Mouse (Mus musculus) testis, adult 2 months (tissue): ENCODE data around the gene Irf2bpl. TPM values are rescaled to one million over a fixed set of nuclear protein-coding genes. Genes with fewer than 3 reads are reported as not detected.

ENCODE experiments used
- H3K27ac ChIP-seq: fragments of 200-500 bp; 2 replicates; pipeline ENCODE4 v1.5.1; 2012; ENCODE audit warnings: low read depth, low read length; ENCODE audit not compliant: control insufficient read depth, insufficient read depth
- H3K27me3 ChIP-seq: fragments of 200-500 bp; 2 replicates; pipeline ENCODE4 v1.6.1; 2012; ENCODE audit warnings: mild to moderate bottlenecking, low read length, moderate library complexity; ENCODE audit not compliant: control insufficient read depth, insufficient read depth
- H3K36me3 ChIP-seq: fragments of 200-500 bp; 2 replicates; pipeline ENCODE4 v1.6.1; 2012; ENCODE audit warnings: mild to moderate bottlenecking, low read length; ENCODE audit not compliant: control insufficient read depth, insufficient read depth
- H3K4me1 ChIP-seq: fragments of 200-500 bp; 2 replicates; pipeline ENCODE4 v1.6.1; 2012; ENCODE audit warnings: low read length; ENCODE audit not compliant: control insufficient read depth, insufficient read depth
- H3K4me3 ChIP-seq: fragments of 200-500 bp; 2 replicates; pipeline ENCODE4 v1.5.1; 2012; ENCODE audit warnings: low read depth, mild to moderate bottlenecking, low read length, moderate library complexity, mixed read lengths; ENCODE audit not compliant: control insufficient read depth
- CTCF ChIP-seq: fragments of 200-500 bp; IDR thresholded peaks from 2 replicates; pipeline ENCODE4 v1.5.1; 2012; ENCODE audit warnings: low read depth, mild to moderate bottlenecking, inconsistent platforms, low read length, moderate library complexity; ENCODE audit not compliant: control insufficient read depth, insufficient read depth, insufficient replicate concordance
- POLR2A ChIP-seq: fragments of 200-500 bp; IDR thresholded peaks from 2 replicates; pipeline ENCODE4 v1.6.1; 2012; ENCODE audit warnings: low read depth, mild to moderate bottlenecking, inconsistent platforms, low read length, moderate library complexity; ENCODE audit not compliant: control insufficient read depth
- polyA plus RNA-seq: library from polyadenylated mRNA; depleted of rRNA; stranded (reverse); fragments of >200 nt; gene quantifications from 2 replicates; pipeline ENCODE4 v1.2.3, GENCODE M21; 2012

Gene Irf2bpl
- polyA plus RNA-seq, 1 experiment, result 2.8 TPM

DNA sequence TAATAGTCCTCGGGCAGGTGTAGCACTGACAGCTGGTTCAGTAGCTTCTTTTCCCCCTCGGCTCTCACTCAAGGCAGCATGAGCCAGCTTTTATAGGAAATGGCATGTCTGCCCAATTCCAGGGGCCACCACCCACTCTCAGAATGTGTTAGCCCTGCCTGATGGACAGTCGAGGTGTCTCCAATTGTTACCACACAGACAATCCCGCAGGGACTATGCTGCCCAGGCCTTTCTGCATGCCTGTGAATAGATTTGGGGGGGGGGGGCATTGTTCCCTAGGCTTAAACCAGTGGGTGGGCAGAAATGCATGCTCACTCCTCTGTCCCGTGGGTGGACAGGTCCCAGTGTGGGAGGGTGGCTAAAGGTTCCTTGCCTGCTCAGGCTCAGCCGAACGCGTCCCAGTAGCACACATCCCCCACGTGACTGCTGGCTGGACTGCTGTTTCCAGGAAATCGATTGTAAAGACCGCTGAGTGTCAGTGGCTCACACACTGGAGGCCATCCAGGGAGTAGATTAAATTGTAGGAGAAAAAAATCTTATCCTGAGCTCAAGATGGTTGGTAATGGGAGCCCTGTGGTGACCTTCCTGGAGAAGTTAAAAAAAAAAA, 33.9 kb upstream of the Irf2bpl start:
- no peak for TF ChIP-seq CTCF
- no peak for TF ChIP-seq POLR2A
- Histone ChIP-seq H3K36me3 (no peaks in the 10 kb centered on the region), H3K4me3 (no peak overlapping the region), H3K4me1 (no peaks in the 10 kb centered on the region), H3K27me3 (no peaks in the 10 kb centered on the region), H3K27ac (no peak overlapping the region)

DNA sequence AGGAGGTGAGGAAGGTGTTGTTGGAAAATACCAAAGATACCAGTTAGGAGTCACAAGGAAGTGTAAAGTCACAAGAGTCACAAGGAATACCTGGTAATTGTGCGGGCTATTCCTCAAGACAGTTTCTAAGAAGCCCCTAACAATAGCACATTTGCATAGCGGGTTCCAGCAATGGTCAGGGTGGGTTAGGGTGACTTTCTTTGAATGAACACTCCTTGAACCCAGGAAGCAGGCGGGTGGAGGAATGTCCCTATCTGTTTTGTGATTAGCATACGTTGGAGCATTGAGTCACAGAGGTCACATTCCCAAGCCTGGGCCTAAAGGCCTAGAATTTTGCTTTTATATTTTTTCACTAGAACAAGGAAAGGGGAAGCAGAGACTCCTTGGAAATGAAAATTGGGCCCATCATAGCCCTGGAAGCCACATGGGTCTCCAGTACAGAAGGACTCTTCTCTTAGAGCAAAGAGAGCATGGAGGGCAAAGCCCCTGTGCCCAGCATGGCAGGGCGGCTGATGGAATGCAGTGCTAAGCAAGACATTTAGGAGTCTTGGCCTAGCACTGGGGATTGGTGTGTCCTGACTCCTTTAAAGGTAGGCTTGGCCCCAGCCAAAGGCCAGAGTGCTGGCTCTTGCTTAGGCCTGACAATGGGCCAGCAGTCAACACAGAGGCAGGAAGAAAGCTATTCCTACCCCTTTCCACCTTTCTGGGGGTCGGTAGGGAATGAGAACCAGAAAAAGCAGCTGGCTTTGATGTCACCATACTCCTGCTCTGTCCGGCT, 32.4 kb upstream of the Irf2bpl start:
- no peak overlapping the region for H3K4me3 ChIP-seq

DNA sequence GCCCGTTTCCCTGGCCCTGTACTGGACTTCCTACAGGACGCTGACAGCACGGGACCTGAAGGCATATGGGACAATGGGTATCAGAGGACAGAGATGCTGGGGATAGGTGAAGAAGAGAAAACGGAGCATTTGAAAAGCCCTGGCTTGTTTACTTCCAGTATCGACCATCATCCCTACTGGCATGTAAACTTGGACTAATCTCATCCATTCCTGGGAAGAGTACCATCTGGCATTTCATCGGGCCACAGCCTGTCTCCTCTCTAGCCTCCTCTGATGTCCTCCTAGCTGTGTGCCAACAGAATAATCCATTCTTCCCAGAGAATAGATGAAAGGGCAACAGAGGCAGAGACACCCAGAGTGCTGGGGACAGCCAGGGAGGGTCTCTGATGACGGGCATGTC, 31.0 kb upstream of the Irf2bpl start:
- Histone ChIP-seq H3K27me3 (no peaks in the 10 kb centered on the region), H3K27ac (no peak overlapping the region), H3K36me3 (no peaks in the 10 kb centered on the region), H3K4me3 (no peak overlapping the region), H3K4me1 (peaks cover 10% of the 10 kb centered on the region)
- TF ChIP-seq POLR2A, result no peak
- no peak for TF ChIP-seq CTCF

More for the DNA sequence above, 32.4 kb upstream of the Irf2bpl start:
- peaks cover 6% of the 10 kb centered on the region for H3K4me1 ChIP-seq
- no peak for TF ChIP-seq POLR2A
- no peak for TF ChIP-seq CTCF
- H3K27me3 ChIP-seq, result no peaks in the 10 kb centered on the region
- no peak overlapping the region for H3K27ac ChIP-seq
- H3K36me3 ChIP-seq, result no peaks in the 10 kb centered on the region

DNA sequence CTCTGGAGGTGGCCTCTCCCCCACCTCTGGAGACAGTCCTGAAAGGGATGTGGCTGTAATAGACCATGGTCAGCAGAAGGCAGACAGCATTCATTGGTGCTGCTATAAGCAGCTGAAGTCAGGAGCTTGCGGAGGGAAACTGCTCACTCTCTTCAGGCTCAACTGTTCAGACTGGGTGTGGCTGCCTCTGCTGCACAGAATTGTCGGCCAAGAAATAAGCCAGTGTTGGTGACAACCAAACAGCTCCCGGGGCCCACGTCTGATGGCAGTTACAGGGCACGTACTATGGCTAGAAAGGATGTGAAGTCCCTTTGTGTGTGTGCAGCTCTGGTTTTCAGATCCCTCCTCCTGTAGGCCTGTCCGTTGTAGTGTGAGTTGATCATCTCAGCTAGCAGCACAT, 30.2 kb upstream of the Irf2bpl start:
- no peak overlapping the region for H3K4me3 ChIP-seq
- H3K27ac ChIP-seq, result no peak overlapping the region
- H3K4me1 ChIP-seq, result peaks cover 10% of the 10 kb centered on the region
- no peaks in the 10 kb centered on the region for H3K36me3 ChIP-seq
- H3K27me3 ChIP-seq, result no peaks in the 10 kb centered on the region
- no peak for TF ChIP-seq CTCF
- TF ChIP-seq POLR2A, result no peak

DNA sequence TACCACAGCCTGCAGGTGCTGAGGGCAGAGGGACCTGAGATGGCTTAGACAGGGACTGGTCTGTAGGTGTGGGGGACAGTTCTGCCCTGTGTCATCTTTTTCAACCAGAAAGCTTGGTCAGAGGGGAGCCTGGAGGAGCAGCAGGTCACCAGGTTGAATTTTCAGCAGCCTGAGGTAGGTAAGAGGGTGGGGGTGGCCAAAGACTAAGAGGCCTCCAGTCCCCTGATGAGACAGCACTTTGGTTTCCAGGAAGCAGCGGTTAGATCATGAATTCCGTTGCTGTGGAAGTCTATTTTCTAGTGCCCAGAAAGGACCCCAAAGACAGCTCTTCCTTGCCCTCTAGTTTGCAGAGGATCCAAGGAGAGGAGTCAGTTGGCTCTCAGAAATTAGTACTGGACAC, 29.8 kb upstream of the Irf2bpl start:
- Histone ChIP-seq H3K4me1 (peaks cover 10% of the 10 kb centered on the region), H3K4me3 (no peak overlapping the region), H3K36me3 (no peaks in the 10 kb centered on the region), H3K27me3 (no peaks in the 10 kb centered on the region), H3K27ac (no peak overlapping the region)
- TF ChIP-seq CTCF, result no peak
- TF ChIP-seq POLR2A, result no peak

DNA sequence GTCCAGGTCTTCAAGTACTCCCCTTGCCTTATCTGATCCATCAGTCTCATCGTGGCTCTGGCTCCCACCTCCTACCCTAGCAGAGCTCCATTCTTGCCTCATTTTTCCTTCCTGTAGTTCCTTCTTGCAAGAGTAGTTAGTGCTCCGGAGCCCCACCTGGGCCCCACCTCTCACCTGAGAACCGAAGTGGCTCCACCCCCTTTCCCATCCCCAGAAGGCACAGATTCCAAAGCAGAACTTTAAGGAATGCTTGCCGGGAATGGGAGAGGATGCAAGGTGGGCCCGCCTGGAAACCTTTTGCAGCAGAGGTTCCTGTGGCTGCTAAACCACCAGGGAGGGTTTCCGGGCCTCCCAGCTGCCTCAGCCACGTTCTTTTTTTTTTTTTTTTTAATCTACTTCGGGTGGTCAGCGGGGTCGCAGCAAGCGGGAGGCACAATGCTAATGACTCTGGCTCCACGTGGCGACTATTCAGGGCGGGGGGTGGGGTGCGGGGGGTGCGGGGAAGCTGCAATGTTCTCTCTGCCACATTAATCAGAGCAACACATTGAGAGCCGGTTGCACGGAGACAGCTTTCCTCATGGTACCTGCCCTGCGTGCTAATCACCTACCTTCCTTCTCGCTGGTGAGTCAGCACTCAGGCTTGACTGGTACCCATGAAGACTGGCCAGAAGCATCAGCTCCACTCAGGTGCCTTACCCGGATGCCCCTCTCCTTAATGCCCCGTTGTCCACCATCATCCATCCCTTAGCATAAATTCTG, 27.9 kb upstream of the Irf2bpl start:
- H3K4me3 ChIP-seq, result no peak overlapping the region
- H3K36me3 ChIP-seq, result no peaks in the 10 kb centered on the region
- H3K27ac ChIP-seq, result no peak overlapping the region
- H3K4me1 ChIP-seq, result peaks cover 10% of the 10 kb centered on the region
- TF ChIP-seq POLR2A, result no peak
- no peak for TF ChIP-seq CTCF
- H3K27me3 ChIP-seq, result no peaks in the 10 kb centered on the region

DNA sequence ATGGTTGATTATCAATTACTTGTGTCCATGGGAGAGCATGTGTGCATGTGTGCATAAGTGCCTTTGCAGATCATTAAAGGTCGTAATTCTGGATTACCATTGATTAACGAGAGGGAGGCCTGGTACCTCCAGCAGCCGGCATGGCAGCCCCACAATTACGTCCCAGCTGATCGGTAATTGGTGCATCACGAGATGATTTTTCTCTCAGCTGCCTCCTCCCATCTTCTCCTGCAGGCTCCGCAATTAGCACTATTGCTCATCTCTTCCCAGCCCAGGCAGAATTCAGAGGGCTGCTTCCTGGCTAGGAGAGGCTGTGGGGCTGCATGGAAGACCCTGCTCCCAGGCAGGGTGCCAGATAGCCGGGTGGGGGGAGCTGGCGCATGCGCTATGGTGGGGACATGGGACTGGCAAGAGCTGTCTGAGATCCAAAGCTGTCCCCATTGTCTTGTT, 26.9 kb upstream of the Irf2bpl start:
- TF ChIP-seq CTCF, result no peak
- TF ChIP-seq POLR2A, result no peak
- Histone ChIP-seq H3K4me1 (peaks cover 10% of the 10 kb centered on the region), H3K4me3 (no peak overlapping the region), H3K27me3 (no peaks in the 10 kb centered on the region), H3K36me3 (no peaks in the 10 kb centered on the region), H3K27ac (no peak overlapping the region)
